Mouse (Mus musculus): ENCODE data around the gene Adora3.

Adora3 gene

DNA sequence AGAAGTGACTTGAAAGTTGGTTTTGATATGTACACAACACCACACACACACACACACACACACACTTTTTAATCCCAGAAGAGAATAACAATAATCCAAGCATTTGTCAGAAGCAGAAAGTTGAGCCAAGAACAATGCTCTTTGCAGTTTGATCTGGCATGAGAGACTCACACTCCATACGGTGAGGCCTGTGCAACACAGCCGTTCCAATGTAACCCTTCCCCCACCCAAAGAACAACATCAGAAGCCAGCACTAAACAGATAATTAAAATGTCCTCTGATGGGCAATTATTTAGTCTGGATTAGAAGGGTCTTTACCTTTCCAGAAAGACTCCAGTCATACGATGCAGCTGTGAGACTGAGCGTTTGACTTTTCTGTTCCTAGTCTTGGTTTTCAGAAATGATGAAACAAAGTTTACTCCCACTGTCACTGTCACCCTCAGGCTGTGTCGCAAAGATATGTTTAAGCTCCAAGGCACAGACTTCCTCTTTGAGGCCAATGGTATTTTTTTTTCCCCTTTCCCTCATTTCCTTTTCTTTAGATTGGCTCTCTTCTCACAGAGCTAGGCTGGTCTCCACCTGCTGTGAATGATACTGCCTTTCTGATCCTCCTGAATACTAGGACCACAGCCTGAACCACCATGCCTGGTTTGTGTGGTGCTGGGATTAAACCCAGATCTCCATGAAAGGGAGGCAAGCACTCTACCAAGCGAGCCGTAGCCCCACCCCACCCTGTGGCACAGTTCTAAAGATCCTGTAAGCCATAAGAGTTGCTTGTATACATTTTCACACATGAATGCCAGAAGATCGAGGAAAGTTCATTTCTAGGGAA is 61.8 kb downstream of the Adora3 start, which contains the start of gene I830077J02Rik:
I830077J02Rik (minus strand) TSS at position 425 of the 832 bp plus-strand sequence.
- no peak for DNase-seq (ENCODE audit: low spot score in 2 of 2)

DNA sequence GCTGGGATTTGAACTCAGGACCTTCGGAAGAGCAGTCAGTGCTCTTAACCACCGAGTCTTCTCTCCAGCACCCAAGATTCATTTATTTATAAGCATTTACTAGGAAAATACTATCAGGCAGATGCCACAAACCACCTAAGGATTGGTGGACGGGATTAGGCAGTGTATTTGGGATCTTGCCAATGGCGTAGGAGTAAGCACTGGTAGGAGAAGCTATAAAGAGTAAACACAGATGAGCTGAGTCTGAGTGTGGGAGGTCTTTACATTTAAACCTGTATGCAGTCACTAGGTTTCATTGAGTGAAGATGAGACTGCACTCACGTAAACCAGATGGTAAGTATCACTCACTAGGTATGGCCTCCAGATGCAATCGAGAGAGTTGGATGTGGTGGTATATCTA is 63.3 kb downstream of the Adora3 start:
- no peak for DNase-seq (ENCODE audit: low spot score in 2 of 2)

DNA sequence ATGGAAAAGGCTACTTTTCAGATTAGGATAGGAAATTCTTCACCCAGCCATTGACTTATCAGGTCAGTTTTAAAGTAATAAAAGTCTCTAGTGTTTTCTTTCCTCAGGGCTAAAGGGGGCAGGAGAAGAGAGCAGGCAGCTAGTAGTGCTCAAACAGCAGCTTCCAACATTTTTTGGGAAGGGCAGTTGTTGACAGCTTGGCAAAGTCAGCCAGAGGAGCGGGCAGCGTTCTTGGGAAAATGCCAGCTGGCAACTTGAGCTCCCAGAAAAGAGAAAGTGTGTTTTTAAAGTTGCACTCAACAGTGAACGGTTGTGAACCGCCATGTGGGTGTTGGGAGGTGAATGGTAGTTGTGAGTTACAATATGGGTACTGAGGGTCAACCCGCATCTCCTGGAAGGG is 64.4 kb downstream of the Adora3 start:
- no peak for DNase-seq (ENCODE audit: low spot score in 2 of 2)

DNA sequence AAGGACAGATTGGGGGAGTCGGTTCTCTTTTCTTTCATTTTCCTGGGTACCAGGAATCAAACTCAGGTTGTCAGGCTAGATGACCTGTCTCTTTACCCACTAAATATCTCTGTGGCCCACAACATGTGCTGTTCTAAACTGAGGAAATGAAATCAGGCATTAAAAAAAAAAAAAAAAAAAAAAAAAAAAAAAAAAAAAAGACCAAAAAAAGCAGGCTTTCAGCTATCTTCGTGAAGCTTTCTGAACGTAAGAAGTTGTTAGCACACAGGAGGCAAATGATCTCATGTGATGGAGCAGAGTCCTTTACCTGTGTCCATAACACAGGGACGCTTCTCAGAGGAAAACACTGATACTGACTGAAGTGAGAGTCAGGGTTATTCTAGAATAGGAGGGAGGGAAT is 65.5 kb downstream of the Adora3 start:
- no peak for DNase-seq (ENCODE audit: low spot score in 2 of 2)

DNA sequence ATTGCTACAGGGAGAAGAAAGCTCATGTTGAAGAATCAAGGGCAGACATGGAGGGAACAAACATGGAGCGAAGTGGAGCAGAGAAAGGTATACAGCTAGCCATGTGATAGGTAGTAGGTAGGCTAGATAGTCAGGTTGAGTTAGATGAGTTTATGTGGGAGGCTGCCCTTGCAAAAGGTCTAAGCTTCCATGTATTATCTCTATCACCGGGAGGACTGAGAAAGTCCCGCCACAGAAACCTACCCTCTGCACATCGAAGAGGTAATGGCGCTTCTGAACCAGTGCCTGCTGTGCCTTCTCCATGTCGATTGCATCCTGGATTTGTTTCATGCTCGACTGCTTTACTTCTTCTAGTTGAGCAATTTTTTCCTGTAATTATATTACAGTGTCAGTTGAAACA is 80.7 kb downstream of the Adora3 start:
- DNase-seq (ENCODE audit: low spot score in 2 of 2), result no peak

DNA sequence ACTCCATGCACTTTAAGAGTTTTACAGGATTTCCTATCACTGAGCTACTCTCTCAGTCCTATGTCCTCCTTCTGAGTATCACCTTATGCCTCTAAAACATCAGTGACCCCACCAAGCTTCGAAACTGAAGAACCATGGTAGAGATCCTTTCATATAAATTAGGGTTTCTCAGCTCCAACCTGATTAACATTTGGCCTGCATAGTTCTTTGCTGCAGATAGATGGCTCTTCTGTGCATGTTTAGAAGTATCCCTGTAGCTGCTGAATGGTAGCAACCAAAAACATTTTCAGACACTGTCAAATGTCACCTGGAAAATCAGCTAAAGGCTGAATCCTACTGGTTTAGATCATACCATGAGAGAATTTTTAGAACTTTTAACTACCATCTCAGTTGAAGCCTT is 86.6 kb downstream of the Adora3 start:
- DNase-seq (ENCODE audit: low spot score in 2 of 2), result no peak

DNA sequence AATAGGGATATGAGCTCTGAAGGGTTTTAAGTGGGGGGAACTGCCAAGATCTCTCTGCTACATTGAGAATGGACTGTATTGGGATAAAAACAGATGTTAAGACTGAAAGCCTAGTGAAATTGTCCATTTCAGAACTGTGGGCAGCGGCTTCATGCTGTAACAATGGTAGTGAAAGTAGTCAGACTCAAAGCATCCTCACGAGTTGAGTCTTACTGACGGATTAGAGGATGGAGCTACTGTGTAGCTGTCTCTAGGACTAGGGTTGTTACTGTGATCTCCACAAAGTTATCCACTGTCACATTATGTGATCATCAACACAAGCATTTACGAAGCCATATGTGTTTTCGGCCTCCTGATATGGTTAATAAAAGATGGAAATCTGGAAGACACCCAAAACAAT is 87.5 kb downstream of the Adora3 start:
- DNase-seq (ENCODE audit: low spot score in 2 of 2), result no peak
